Mouse (Mus musculus) testis, adult 2 months (tissue): ENCODE measurements around the gene 5730480H06Rik. TPM values are rescaled to one million over a fixed set of nuclear protein-coding genes. Genes with fewer than 3 reads are reported as not detected.

Source experiments
- H3K27ac ChIP-seq: fragments of 200-500 bp; 2 replicates; pipeline ENCODE4 v1.5.1; 2012; ENCODE audit warnings: low read depth, low read length; ENCODE audit not compliant: control insufficient read depth, insufficient read depth
- H3K27me3 ChIP-seq: fragments of 200-500 bp; 2 replicates; pipeline ENCODE4 v1.6.1; 2012; ENCODE audit warnings: mild to moderate bottlenecking, low read length, moderate library complexity; ENCODE audit not compliant: control insufficient read depth, insufficient read depth
- H3K36me3 ChIP-seq: fragments of 200-500 bp; 2 replicates; pipeline ENCODE4 v1.6.1; 2012; ENCODE audit warnings: mild to moderate bottlenecking, low read length; ENCODE audit not compliant: control insufficient read depth, insufficient read depth
- H3K4me1 ChIP-seq: fragments of 200-500 bp; 2 replicates; pipeline ENCODE4 v1.6.1; 2012; ENCODE audit warnings: low read length; ENCODE audit not compliant: control insufficient read depth, insufficient read depth
- H3K4me3 ChIP-seq: fragments of 200-500 bp; 2 replicates; pipeline ENCODE4 v1.5.1; 2012; ENCODE audit warnings: low read depth, mild to moderate bottlenecking, low read length, moderate library complexity, mixed read lengths; ENCODE audit not compliant: control insufficient read depth
- CTCF ChIP-seq: fragments of 200-500 bp; IDR thresholded peaks from 2 replicates; pipeline ENCODE4 v1.5.1; 2012; ENCODE audit warnings: low read depth, mild to moderate bottlenecking, inconsistent platforms, low read length, moderate library complexity; ENCODE audit not compliant: control insufficient read depth, insufficient read depth, insufficient replicate concordance
- POLR2A ChIP-seq: fragments of 200-500 bp; IDR thresholded peaks from 2 replicates; pipeline ENCODE4 v1.6.1; 2012; ENCODE audit warnings: low read depth, mild to moderate bottlenecking, inconsistent platforms, low read length, moderate library complexity; ENCODE audit not compliant: control insufficient read depth
- polyA plus RNA-seq: library from polyadenylated mRNA; depleted of rRNA; stranded (reverse); fragments of >200 nt; gene quantifications from 2 replicates; pipeline ENCODE4 v1.2.3, GENCODE M21; 2012

5730480H06Rik gene
- polyA plus RNA-seq, 1 experiment, result 40.3 TPM

DNA sequence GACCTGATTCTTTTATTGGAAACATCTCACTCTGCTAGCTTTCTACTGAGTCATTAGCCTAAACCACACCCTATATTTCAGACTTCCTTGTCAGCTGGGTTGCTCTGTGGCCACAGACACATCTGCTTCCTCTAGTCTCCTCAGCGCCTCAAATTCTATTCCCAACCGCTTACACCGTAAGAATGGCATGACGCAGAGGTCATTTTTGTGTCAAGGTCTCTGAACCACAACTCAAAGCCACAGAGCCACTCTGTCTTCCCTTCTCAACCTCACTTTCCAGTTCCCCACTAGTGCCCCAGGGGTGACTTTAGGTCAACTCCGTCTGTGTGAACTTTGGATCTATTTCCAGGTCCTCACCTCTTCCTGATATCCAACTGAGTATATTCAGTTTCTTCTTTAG, 3.7 kb downstream of the 5730480H06Rik start:
- Histone ChIP-seq H3K27ac (no peak overlapping the region), H3K4me3 (no peak overlapping the region)

DNA sequence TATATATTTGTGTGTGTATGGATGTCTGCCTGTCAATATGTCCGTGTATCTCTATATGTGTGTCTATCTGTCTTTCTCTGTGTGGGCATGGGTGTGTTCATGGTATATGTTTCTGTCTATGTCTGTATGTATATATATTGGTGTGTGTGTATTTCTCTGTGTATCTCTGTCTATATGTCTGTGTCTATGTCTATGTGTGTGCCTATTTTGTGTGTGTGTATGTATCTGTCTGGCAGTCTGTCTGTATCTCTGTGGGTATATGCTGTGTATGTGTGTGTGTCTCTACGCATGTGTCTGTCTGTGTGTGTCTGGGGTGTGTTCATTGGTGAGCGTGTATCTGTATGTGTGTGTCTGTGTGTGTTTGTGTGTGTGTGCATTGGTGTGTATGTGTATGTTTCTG, 5.7 kb downstream of the 5730480H06Rik start:
- Histone ChIP-seq H3K27me3 (no peaks in the 10 kb centered on the region), H3K27ac (no peak overlapping the region)
- TF ChIP-seq POLR2A (no peak), CTCF (no peak)

More for the DNA sequence above, 3.7 kb downstream of the 5730480H06Rik start:
- no peaks in the 10 kb centered on the region for H3K36me3 ChIP-seq
- no peak for TF ChIP-seq CTCF
- TF ChIP-seq POLR2A, result no peak
- no peaks in the 10 kb centered on the region for H3K4me1 ChIP-seq
- no peaks in the 10 kb centered on the region for H3K27me3 ChIP-seq

DNA sequence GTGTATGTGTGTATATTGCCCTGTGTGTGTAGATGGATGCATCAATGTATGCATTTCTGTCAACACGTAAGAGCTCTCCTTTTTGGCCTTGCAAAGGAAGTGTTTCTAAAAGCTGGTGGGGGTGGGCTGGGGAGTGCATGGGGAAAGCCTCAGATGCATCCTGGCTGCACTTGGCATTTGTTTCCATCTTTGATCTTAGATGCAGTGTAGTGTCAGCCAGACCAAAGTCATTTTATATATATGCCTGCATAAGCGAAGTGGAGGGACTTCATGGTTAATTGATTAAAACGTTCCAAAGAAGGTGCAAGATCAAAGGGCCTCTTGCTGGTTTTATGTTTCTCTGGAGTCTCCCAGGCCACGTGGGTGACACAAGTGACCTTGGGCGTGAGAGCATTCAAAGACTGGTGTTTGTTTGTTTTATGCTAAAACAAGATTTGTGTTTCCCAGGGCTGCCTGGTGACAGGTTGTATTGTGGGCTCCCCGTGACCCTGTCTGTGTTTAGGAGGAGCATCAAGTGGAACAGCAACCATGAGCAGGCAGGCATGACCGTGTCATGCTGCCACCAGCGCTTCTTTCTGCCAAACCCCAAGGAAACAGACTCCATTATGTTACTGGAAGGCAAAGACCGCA, 6.2 kb downstream of the 5730480H06Rik start:
- no peak for TF ChIP-seq POLR2A
- no peak for TF ChIP-seq CTCF
- H3K27me3 ChIP-seq, result no peaks in the 10 kb centered on the region
- no peak overlapping the region for H3K4me3 ChIP-seq
- H3K4me1 ChIP-seq, result no peaks in the 10 kb centered on the region
- no peaks in the 10 kb centered on the region for H3K36me3 ChIP-seq
- no peak overlapping the region for H3K27ac ChIP-seq

More for the DNA sequence above, 5.7 kb downstream of the 5730480H06Rik start:
- no peak overlapping the region for H3K4me3 ChIP-seq
- H3K36me3 ChIP-seq, result no peaks in the 10 kb centered on the region
- H3K4me1 ChIP-seq, result no peaks in the 10 kb centered on the region

DNA sequence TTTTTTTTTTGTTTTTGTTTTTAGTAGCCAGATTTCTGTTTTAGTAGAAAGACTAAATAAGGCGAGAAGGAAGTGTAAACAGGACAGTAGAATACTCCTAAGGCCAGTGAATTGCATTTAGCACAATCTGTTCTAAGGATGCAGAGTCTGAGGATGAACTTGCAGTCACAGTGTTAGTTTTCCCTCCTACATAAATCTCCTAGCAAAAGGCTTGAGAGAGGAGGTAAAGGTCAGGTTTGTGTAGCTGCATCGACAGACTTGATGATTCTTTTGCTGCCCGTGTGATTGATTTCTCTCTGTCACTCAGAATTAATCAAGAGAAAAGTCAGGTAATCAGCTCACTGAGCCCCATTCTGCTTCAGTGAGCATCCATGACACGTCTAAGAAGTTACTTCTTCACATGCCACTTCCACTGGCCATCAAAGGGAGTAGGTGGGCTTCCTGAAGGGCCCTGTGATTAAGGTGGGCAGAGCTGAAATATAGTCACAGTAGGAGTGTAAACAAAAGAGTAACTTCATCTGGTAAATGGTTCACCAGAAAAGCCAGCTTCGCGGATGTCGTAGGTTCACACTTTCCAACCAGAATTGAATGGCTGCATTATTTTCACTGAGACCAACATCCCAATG, 13.2 kb downstream of the 5730480H06Rik start:
- Histone ChIP-seq H3K4me3 (no peak overlapping the region), H3K27me3 (no peaks in the 10 kb centered on the region), H3K4me1 (no peaks in the 10 kb centered on the region), H3K36me3 (no peaks in the 10 kb centered on the region), H3K27ac (no peak overlapping the region)
- no peak for TF ChIP-seq POLR2A

DNA sequence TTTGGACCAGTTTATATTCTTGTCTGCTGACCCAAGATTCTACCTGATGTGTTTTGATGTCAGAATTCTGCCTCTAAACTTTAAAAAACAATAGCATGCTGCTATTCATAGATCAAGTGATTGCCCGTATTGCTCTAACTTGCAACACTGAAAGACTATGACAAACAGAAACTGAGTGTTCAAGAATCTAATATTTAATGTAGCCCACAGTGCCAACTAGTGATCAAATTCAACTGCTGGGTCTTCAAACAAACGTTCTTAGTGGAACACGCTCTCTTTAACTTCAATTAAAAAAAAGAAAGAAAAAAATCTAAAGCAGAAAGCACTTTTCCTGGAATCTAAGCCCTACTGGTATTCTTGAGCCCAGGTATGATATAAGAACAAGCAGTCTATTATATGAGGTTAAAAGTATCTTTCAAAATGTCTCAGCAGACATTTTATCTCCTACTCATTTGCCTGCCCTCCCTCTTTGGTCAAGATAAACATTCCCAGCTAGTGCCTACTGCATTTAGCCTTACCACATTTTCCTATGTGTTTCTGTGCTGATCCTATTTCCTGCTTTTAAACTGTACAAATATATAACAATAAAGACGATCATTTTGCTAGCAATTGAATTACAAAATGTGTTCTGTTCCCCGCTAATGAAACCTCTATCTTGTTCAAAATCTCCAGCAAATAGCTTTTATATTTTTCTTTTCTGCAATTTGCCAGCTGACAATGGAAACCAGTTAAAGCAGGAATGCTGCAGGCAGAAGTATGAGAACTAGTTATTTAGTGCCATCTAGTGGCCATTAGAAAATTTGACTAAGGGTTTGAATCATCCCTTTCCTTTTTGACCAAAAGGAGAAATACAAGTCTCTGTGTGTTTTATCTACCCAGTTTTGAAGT, 17.6 kb downstream of the 5730480H06Rik start:
- no peaks in the 10 kb centered on the region for H3K36me3 ChIP-seq
- H3K27ac ChIP-seq, result no peak overlapping the region
- TF ChIP-seq CTCF (no peak), POLR2A (no peak)
- H3K4me1 ChIP-seq, result no peaks in the 10 kb centered on the region
- no peak overlapping the region for H3K4me3 ChIP-seq
- no peaks in the 10 kb centered on the region for H3K27me3 ChIP-seq

DNA sequence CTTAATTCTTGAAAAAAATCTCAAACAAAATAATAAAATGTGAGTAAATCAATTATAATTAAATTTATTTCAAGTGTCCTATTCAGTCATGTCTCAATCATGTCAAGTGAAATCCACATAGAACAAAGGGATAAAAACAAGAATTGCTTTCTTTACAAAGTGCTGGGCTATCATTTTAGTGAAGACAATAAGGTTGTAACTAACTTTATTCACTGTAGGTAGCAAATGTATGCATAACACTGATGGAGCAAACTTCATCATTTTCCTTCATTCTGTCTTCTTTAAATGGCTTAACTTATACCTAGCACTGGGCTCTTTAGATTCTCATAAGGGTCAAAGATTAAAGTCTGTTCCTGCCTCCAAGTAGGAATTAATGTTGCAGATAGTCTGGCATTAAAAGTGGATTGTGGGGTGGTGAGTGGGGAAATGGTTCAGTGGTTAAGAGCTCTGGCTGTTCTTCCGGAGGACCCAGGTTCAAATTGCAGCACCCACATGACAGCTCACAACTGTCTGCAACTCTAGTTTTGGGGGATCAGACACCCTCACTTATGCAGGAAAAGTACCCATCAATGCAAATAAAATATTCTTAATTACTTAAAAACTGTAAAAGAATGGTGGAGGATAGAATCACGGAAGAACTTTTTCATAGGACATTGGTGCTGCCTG, 18.4 kb downstream of the 5730480H06Rik start:
- no peaks in the 10 kb centered on the region for H3K36me3 ChIP-seq
- H3K27ac ChIP-seq, result no peak overlapping the region
- no peaks in the 10 kb centered on the region for H3K27me3 ChIP-seq
- H3K4me3 ChIP-seq, result no peak overlapping the region
- no peaks in the 10 kb centered on the region for H3K4me1 ChIP-seq
- TF ChIP-seq POLR2A (no peak), CTCF (no peak)

DNA sequence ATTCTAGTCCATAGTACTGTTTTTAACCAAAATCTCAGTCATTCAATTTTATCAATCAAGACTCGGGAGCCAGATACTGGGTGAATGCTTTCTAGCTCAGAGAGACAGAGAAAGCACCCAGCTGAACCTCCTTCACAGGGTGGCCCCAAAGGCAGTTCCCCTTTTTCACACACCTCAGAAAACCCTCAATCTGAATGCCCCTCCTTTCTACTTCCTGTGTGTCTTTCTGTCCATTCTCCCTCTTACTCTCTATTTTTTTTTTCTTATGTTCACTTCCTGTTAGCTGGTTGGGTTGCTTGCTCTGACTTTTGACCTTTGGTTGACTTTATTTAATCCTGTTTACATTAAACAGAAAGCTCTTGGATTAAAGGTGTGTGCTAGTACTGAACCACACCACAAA, 21.6 kb downstream of the 5730480H06Rik start:
- Histone ChIP-seq H3K27ac (no peak overlapping the region), H3K27me3 (no peaks in the 10 kb centered on the region), H3K4me1 (no peaks in the 10 kb centered on the region), H3K36me3 (no peaks in the 10 kb centered on the region), H3K4me3 (no peak overlapping the region)
- TF ChIP-seq POLR2A (no peak), CTCF (no peak)
